Mouse (Mus musculus) ES-Bruce4 (cell line): ENCODE measurements at regions not wholly inside any gene's neighbourhood (a gene's known extent, or its start where the extent isn't known, plus 50 kb on each side); places are given as distances from the start of the nearest gene placed in this dataset.

ENCODE experiments used
- CTCF ChIP-seq: IDR thresholded peaks from one replicate; pipeline ENCODE4 v1.8.1; 2011; ENCODE audit warnings: low read depth, low read length
- EP300 ChIP-seq: IDR thresholded peaks from 2 replicates; pipeline ENCODE4 v1.6.1; 2011; ENCODE audit warnings: low read depth, low read length; ENCODE audit not compliant: insufficient read depth
- POLR2A ChIP-seq: IDR thresholded peaks from one replicate; pipeline ENCODE4 v1.8.1; 2011; ENCODE audit warnings: low read length; ENCODE audit not compliant: insufficient read depth

GRCm38 (mm10) chr8:89569406-89569805, 525.4 kb upstream of the Sall1 start:
- TF ChIP-seq CTCF (no peak), EP300 (no peak), POLR2A (no peak)
